Mouse (Mus musculus): ENCODE measurements around the gene Syce1. TPM values are rescaled to one million over a fixed set of nuclear protein-coding genes. Genes with fewer than 3 reads are reported as not detected.

Gene Syce1
- total and polyA plus RNA-seq, 3 experiments = not detected

DNA sequence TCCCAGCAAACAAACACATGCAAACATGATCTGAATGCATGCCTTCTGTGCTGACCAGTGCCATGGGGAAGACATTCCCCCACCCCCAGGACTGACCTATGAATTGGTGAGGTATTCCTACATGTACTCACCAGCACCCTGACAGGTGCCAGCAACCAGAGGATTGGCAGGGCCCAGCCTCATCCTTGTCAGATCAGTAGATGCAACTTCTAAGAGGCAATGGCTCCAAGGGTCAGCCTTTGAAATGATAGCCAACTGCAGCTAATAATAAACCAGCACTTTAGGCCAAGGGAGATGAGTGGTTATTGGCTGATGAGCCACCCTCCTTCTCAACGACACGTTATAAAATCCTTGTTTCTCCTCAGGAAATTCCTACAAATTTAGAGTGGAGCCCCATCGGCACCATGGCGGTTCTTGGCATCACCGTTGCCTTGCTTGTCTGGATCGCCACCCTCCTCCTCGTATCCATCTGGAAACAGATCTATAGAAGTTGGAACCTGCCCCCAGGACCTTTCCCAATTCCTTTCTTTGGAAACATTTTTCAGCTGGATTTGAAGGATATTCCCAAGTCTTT lies 24.1 kb downstream of the Syce1 start, which contains the start of gene Cyp2e1:
Gene Cyp2e1 (plus strand): TSS at position 293 of the 574 bp plus-strand sequence.
- Histone ChIP-seq H3K27me3 (ENCODE audit: control insufficient read depth in 1 of 2, insufficient read depth in 2 of 2, low read length in 2 of 2) (peaks cover 0 to under 1% of the 10 kb centered on the region in 2 experiments; a peak in 1 of 4 replicates), H3K79me2 (ENCODE audit: control insufficient read depth, insufficient read depth, low read length, poor library complexity) (no peaks in the 10 kb centered on the region), H3K9ac (ENCODE audit: control insufficient read depth, low read depth, low read length, poor library complexity, severe bottlenecking) (no peak within 1 kb of the TSS), H3K27ac (ENCODE audit: control insufficient read depth, low read depth, low read length) (no peak within 1 kb of the TSS), H3K4me3 (ENCODE audit: control insufficient read depth in 1 of 2, insufficient read depth in 1 of 2, low read depth in 2 of 2, low read length in 2 of 2) (no peak within 1 kb of the TSS), H3K4me1 (ENCODE audit: control insufficient read depth in 1 of 2, insufficient read depth in 2 of 2, low read length in 2 of 2) (no peaks in the 10 kb centered on the region), H3K9me3 (replicated peaks; ENCODE audit: insufficient read depth, low read length) (no peaks in the 10 kb centered on the region), H3K36me3 (ENCODE audit: control insufficient read depth in 1 of 2, insufficient read depth in 2 of 2, low read length in 2 of 2) (no peaks in the 10 kb centered on the region)
- DNase-seq (ENCODE audit: low read depth, low spot score) = no peak
- TF ChIP-seq ZC3H11A (IDR thresholded peaks at IDR 0.05; ENCODE audit: low read depth, low read length) (no peak), ZNF384 (IDR thresholded peaks at IDR 0.05; ENCODE audit: low read depth, low read length) (no peak), TAL1 (IDR thresholded peaks at IDR 0.05; ENCODE audit: low read length) (no peak), POLR2AphosphoS2 (IDR thresholded peaks at IDR 0.05; ENCODE audit: low read length) (no peak), POLR2A (IDR thresholded peaks at IDR 0.05; ENCODE audit: control insufficient read depth in 1 of 2, insufficient read depth in 1 of 2, low read depth in 1 of 2, low read length in 2 of 2, poor library complexity in 1 of 2) (no peak), GABPA (IDR thresholded peaks at IDR 0.05; ENCODE audit: low read depth, low read length) (no peak), USF2 (IDR thresholded peaks at IDR 0.05; ENCODE audit: borderline replicate concordance in 1 of 2, insufficient read depth in 1 of 2, low read depth in 1 of 2, low read length in 2 of 2) (no peak), JUND (IDR thresholded peaks at IDR 0.05; ENCODE audit: low read depth, low read length) (no peak), CHD2 (IDR thresholded peaks at IDR 0.05; ENCODE audit: low read length) (no peak), KAT2A (conservative IDR thresholded peaks at IDR 0.05; ENCODE audit: low read depth, low read length) (no peak), CTCF (IDR thresholded peaks at IDR 0.05 in 2 of 3, conservative IDR thresholded peaks at IDR 0.05 in 1 of 3; ENCODE audit: control insufficient read depth in 1 of 3, insufficient read depth in 1 of 3, low read depth in 2 of 3, low read length in 3 of 3, poor library complexity in 1 of 3, severe bottlenecking in 1 of 3) (no peak), HCFC1 (IDR thresholded peaks at IDR 0.05; ENCODE audit: low read depth, low read length) (no peak), TBP (IDR thresholded peaks at IDR 0.05; ENCODE audit: low read depth, low read length) (no peak), UBTF (IDR thresholded peaks at IDR 0.05; ENCODE audit: borderline replicate concordance, insufficient read depth, low read depth, low read length) (no peak), EP300 (IDR thresholded peaks at IDR 0.05; ENCODE audit: low read depth in 1 of 2, low read length in 2 of 2) (no peak), MYC (IDR thresholded peaks at IDR 0.05; ENCODE audit: low read depth, low read length) (no peak), ELF1 (IDR thresholded peaks at IDR 0.05; ENCODE audit: low read depth, low read length) (no peak)

DNA sequence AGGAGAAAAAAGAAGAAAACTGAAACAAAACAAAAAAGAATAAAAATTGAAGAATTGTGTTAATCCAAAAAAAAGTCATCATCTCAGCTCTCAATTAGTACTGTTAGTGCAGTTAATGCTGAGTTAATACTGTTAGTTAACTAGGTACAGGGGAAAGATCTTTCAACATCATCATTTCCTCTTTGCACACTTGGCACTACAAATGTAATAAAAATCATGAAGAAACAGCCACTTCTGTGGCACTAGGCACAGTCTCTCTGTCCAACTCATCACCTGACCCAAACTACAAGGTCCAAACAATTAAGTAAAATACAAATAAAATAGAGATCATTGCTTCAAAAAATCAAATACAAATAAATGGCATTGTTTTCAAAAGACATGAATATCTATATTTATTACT lies 27.0 kb downstream of the Syce1 start:
- H3K4me1 ChIP-seq (ENCODE audit: control insufficient read depth in 1 of 2, insufficient read depth in 2 of 2, low read length in 2 of 2) = no peaks in the 10 kb centered on the region

More for the DNA sequence above, 27.0 kb downstream of the Syce1 start:
- DNase-seq (ENCODE audit: low read depth, low spot score) = no peak
- Histone ChIP-seq H3K9ac (ENCODE audit: control insufficient read depth, low read depth, low read length, poor library complexity, severe bottlenecking) (no peak overlapping the region), H3K27me3 (ENCODE audit: control insufficient read depth in 1 of 2, insufficient read depth in 2 of 2, low read length in 2 of 2) (peaks cover 0 to 2% of the 10 kb centered on the region in 2 experiments; a peak in 2 of 4 replicates), H3K9me3 (replicated peaks; ENCODE audit: insufficient read depth, low read length) (no peaks in the 10 kb centered on the region), H3K4me3 (ENCODE audit: control insufficient read depth in 1 of 2, insufficient read depth in 1 of 2, low read depth in 2 of 2, low read length in 2 of 2) (no peak overlapping the region), H3K79me2 (ENCODE audit: control insufficient read depth, insufficient read depth, low read length, poor library complexity) (no peaks in the 10 kb centered on the region), H3K27ac (ENCODE audit: control insufficient read depth, low read depth, low read length) (no peak overlapping the region), H3K36me3 (ENCODE audit: control insufficient read depth in 1 of 2, insufficient read depth in 2 of 2, low read length in 2 of 2) (no peaks in the 10 kb centered on the region)
- TF ChIP-seq EP300 (IDR thresholded peaks at IDR 0.05; ENCODE audit: low read depth in 1 of 2, low read length in 2 of 2) (no peak), ZNF384 (IDR thresholded peaks at IDR 0.05; ENCODE audit: low read depth, low read length) (no peak), USF1 (IDR thresholded peaks at IDR 0.05; ENCODE audit: low read depth, low read length) (no peak), BHLHE40 (IDR thresholded peaks at IDR 0.05; ENCODE audit: borderline replicate concordance, low read depth, low read length) (no peak), POLR2AphosphoS5 (IDR thresholded peaks at IDR 0.05; ENCODE audit: borderline replicate concordance, low read depth, low read length) (no peak), POLR2AphosphoS2 (IDR thresholded peaks at IDR 0.05; ENCODE audit: low read length) (no peak), TAL1 (IDR thresholded peaks at IDR 0.05; ENCODE audit: low read length) (no peak), KAT2A (conservative IDR thresholded peaks at IDR 0.05; ENCODE audit: low read depth, low read length) (no peak), CTCF (IDR thresholded peaks at IDR 0.05 in 2 of 3, conservative IDR thresholded peaks at IDR 0.05 in 1 of 3; ENCODE audit: control insufficient read depth in 1 of 3, insufficient read depth in 1 of 3, low read depth in 2 of 3, low read length in 3 of 3, poor library complexity in 1 of 3, severe bottlenecking in 1 of 3) (no peak), TCF12 (IDR thresholded peaks at IDR 0.05; ENCODE audit: low read depth, low read length) (no peak), ZC3H11A (IDR thresholded peaks at IDR 0.05; ENCODE audit: low read depth, low read length) (no peak), MAZ (IDR thresholded peaks at IDR 0.05; ENCODE audit: low read depth, low read length) (no peak), MEF2A (IDR thresholded peaks at IDR 0.05; ENCODE audit: extremely low read depth, insufficient replicate concordance, low read depth, low read length, poor library complexity, severe bottlenecking) (no peak), ELF1 (IDR thresholded peaks at IDR 0.05; ENCODE audit: low read depth, low read length) (no peak), GATA1 (IDR thresholded peaks at IDR 0.05; ENCODE audit: low read depth, low read length) (no peak)

Measured in MEL (cell line).